In genomic region chr1:72833563-72833962, GRCm38 (mm10) we compare ENCODE assay signal across 10 mouse cellular contexts.
"Had no signal": no experiment of that assay in that cellular context is flagged by ENCODE, and none has a peak within 500 bp of the region (broad histone marks: within the 10 kb centered on the region; RNA-seq: fewer than 3 reads in every experiment).

No protein-coding gene starts in this region.

- H3K9ac ChIP-seq: limb, embryonic 13.5 days; liver, embryonic 14.5 days; midbrain, embryonic 15.5 days had no signal

- H3K4me2 ChIP-seq: limb, embryonic 13.5 days; midbrain, embryonic 15.5 days had no signal

- H3K9me3 ChIP-seq: limb, embryonic 13.5 days; midbrain, embryonic 15.5 days had no signal

- DNase-seq: kidney, adult 2 months; kidney, postnatal 10 days; lung, adult 18-20 months; right cerebral cortex, postnatal 4 days; spleen, adult 18-20 months; thymus, adult 18-20 months; thymus, postnatal 14 days had no signal

- H3K27ac ChIP-seq: limb, embryonic 13.5 days; liver, embryonic 14.5 days had no signal

- H3K36me3 ChIP-seq: midbrain, embryonic 15.5 days had no signal

- H3K27me3 ChIP-seq: limb, embryonic 13.5 days; midbrain, embryonic 15.5 days had no signal

- H3K4me3 ChIP-seq: limb, embryonic 13.5 days; midbrain, embryonic 15.5 days had no signal
